Mouse (Mus musculus) lung, postnatal 14 days (tissue): ENCODE measurements at regions not wholly inside any gene's neighbourhood (a gene's known extent, or its start where the extent isn't known, plus 50 kb on each side); places are given as distances from the start of the nearest gene placed in this dataset.
A peak's percentile ranks its signal among the peaks of the same experiment; 100 is the strongest.

Experiments used
- DNase-seq: peaks from one replicate; pipeline ENCODE4 v3.0.0; 2021

GRCm38 (mm10) chrX:13344701-13345100 is 63.9 kb downstream of the Ddx3x start:
- peak; percentile 15 for DNase-seq

GRCm38 (mm10) chrX:13345126-13345525 is 64.4 kb downstream of the Ddx3x start:
- no peak for DNase-seq

- DNase-seq, result no peak
These were observed 65.4 kb downstream of the Ddx3x start for GRCm38 (mm10) chrX:13346011-13346631.

GRCm38 (mm10) chrX:13346696-13347026 is 65.9 kb downstream of the Ddx3x start:
- DNase-seq, result peak; percentile 39

GRCm38 (mm10) chrX:13347027-13347840 is 66.5 kb downstream of the Ddx3x start:
- peak; percentile 72 for DNase-seq

- no peak for DNase-seq
These were observed 67.6 kb downstream of the Ddx3x start for GRCm38 (mm10) chrX:13348415-13348814.

- DNase-seq, result no peak
These were observed 69.7 kb downstream of the Ddx3x start for GRCm38 (mm10) chrX:13350461-13350860.

DNA sequence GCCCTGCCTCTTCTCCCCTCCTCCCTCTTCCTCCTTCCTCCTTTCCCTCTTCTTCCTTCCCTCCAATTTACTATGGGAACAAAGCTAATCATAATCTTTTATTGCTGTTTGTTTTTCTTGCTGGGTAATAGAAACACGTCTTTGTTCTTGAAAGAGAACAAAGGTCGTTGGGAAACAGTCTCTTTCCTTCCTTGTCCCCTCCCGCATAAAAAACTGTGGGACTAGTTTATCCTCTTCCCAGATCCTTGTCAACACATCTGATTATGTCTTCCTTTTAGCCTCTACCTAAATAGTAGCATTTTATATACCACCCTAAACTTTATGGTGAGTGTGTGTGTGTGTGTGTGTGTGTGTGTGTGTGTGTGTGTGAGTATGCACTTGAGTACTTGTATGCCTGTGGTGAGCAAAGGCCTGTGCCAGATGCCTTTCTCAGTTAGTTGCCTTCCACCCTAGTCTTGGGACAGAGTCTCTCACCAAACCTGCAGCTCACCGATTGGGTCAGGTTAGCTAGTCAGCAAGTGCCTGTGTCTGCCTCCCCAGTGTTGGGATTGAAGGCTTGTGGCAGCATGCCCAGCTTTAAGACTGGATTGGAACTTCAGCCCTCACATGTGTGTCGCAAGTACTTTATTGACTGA is 76.5 kb downstream of the Ddx3x start:
- no peak for DNase-seq

DNA sequence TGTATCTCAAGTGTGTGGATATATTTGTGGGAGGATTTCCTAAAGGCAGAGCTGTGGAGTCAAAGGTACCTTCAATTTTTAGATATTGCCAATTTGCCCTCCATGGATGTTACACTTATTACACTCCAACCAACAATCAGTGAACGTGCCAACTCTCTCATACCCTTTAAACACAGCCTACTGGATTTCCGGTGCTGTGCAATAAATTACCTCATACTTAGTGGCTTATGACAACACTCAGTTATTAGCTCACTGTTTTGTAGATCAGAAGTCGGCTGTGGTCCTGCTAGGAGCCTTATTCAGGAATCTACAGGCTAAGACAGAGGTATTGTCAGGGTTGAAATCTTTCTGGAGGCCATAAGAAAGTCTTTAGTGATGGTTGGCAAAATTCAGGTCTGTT is 77.2 kb downstream of the Ddx3x start:
- DNase-seq, result no peak

- no peak for DNase-seq
These were observed 79.7 kb downstream of the Ddx3x start for GRCm38 (mm10) chrX:13360436-13360835.

GRCm38 (mm10) chrX:13370319-13370718 is 89.5 kb downstream of the Ddx3x start:
- DNase-seq, result no peak

DNA sequence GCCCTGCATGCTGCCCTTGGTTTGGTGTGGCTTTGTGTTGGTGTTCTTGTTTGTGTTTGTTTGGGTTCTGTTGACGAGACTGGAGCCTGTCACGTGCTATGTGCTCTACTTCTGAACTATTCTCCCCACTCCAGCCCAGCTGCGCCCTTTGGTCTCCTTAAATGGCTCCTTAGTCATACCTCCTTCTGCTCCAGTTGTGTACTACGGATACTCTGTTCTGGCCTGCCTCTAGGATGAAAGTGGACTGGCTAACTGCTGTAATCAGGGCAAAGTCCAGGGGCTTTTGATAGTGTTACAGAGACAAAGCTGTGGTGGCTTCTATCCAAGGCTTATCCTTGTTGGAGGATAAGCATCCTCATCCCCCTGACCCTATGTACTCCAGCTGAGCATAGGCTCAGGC is 92.0 kb downstream of the Ddx3x start:
- no peak for DNase-seq

DNA sequence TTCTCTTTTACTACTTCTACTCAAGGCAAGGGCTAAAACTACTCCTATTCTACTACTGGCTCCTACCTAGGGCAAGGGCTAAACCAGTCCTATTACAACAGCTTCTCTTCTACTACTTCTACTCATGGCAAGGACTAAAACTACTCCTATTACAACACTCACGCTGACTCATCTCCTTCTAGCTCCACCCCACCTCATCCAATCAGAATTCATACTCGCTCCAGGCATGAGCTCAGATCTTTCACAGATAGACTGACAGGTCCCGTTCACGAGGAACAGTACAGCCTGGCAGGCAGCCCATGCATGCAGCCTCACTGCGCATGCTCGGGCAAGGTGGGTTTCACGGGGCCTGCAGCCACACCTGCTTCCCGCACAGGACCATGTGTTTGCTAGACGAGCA is 79.6 kb upstream of the Nyx start:
- DNase-seq, result no peak

GRCm38 (mm10) chrX:13398466-13398865 is 67.4 kb upstream of the Nyx start:
- DNase-seq, result no peak

GRCm38 (mm10) chrX:13412726-13413125 is 53.2 kb upstream of the Nyx start:
- DNase-seq, result no peak

GRCm38 (mm10) chrX:13413135-13413534 is 52.8 kb upstream of the Nyx start:
- no peak for DNase-seq
